Mouse (Mus musculus) thymus, postnatal 0 days (tissue): ENCODE measurements around the gene Hnf1a. TPM values are rescaled to one million over a fixed set of nuclear protein-coding genes. Genes with fewer than 3 reads are reported as not detected.
A peak's percentile ranks its signal among the peaks of the same experiment; 100 is the strongest.

Source experiments
- DNase-seq: peaks from one replicate; pipeline ENCODE4 v3.0.0-alpha.2; 2015; ENCODE audit warnings: low spot score
- polyA plus RNA-seq: library from polyadenylated mRNA; unstranded; fragments of >200 nt; fragmentation: Nextera tagmentation; extraction: Ambion mirVana; gene quantifications from 2 replicates; pipeline ENCODE4 v1.2.1, GENCODE M21; 2015

The Hnf1a gene
- 1.3 and 1.6 TPM in 2 replicates for polyA plus RNA-seq

DNA sequence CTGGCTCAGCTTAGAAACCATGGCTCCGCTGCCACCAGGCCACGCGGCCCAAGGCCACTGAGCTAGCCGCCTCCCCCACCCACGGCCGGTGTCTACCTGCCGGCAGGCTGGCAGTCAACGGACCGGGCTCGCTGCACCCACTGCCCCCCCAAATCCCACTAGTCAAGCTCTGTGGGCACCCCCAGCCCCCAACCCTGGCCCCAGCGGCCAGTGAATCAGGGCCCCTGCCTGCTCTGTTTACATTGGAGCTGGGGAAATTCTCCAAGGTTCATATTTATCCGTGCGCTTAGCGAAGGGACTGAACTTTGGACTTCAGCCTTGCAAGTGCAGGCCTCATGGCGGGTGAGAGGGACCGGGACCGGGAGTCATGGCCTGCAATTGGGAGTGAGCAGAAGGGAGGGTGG lies at the start of gene Hnf1a:
Gene Hnf1a (minus strand): TSS at position 271 of the 404 bp plus-strand sequence.
- DNase-seq: no peak

DNA sequence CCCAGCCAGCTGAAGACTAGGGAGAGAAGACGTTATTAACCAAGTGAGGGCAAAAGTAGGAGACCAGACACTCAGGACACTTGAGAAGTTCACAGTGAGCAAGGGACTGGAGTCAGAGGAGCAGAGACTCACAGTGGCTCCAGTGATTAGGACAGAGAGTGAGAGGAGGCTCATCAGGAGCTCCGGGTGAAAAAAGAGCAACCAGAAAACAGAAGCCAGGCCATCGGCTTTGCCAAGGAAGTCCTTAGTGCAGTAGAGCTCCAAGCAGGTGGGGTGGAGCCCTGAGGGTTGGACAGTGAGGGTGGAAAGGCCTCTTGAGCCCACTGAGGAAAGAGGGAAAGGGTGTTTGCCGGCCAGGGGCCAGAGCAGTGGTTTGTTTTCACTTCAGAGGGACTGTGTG lies 47.9 kb upstream of the Hnf1a start:
- DNase-seq: no peak

GRCm38 (mm10) chr5:115018270-115018669 lies 47.4 kb upstream of the Hnf1a start:
- DNase-seq: no peak

- no peak for DNase-seq
These were observed 44.2 kb upstream of the Hnf1a start for GRCm38 (mm10) chr5:115015121-115015520.

DNA sequence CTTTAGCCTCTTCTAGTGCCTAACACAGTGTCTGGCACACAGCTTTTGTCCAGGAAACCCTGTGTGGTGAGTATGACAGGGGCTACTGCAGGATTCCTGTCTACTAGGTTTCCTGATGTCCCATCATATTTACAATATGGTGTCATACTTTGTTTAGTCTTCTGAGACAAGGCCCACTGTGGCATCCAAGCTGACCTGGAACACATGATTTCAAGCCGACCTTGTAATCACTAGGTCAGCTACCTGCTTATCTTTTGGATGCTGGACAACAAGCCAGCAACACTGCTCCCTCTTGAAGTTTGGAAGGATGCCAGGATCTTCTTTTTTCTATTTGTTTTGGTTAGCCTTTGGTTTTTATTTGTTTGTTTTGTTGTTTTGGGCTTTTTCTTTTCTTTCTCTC lies 43.7 kb upstream of the Hnf1a start:
- no peak for DNase-seq

- DNase-seq: no peak
These were observed 42.5 kb upstream of the Hnf1a start for GRCm38 (mm10) chr5:115013436-115013835.

DNA sequence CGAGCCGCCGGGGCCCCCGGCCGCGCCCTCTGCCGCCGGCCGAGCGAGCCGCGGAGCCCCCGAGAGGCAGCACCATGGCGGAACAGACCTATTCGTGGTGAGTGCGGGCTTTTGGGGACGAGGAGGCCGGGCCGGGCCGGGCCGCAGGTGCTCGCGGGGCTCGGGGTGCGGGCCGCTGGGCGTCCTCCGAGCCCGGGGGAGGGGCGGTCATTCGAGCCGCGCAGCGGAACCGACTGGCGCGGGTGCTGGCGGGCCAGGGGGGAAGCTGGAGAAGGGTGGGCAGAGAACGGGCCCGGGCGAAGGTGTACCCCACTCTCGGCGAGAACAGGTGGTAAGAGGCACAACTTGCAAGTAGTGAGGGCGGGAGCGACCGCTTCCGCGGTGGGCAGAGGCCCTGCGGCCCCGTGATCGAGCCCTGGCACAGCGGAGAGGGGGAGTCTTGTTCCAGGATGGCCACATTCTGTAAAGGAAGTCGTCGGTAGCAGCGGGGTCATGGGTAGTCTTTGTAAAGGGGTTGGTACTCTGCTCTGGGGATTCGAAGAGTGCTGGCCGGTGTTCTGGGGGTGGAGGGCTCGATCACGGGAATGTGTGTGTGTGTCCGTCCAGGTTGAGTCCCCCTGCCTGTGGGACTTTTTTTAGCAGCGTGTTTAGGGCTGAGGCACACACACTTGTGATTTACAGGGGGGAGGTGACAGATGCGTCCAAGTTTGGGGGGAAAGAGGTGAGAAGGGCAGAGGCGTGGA lies 40.8 kb upstream of the Hnf1a start:
- DNase-seq: peak; percentile 58

GRCm38 (mm10) chr5:115011217-115011518 lies 40.3 kb upstream of the Hnf1a start:
- DNase-seq: no peak

DNA sequence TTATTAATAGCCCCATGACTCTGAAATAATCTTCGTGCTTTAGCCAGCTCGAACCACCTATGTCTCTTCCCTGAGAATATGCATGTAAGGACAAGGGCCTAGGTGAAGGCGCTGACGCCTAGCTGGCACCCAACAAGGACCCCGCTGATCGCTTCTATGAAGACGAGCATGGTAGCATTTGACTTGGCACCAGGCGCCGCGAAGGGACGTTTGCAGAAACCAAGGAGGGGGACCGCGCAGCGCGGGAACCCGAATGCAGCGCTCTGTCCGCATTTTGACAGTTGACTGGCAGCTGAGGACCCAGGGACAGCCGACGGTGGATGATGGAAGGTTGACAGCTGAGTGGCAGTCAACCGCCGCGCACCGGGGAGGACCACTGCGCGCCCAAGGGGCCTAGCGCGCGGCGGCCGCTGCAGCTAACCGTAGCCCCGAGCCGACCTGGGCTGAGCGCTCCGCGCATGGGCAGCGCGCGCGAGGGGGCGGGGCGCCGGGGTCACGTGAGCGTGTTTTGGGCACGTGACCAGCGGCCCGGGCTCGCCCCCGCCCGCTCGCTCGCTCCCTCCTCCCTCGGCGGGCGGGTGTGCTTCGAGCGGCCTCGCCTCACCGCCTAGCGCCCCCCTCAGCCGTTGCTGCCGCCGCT lies 39.8 kb upstream of the Hnf1a start, which contains the start of gene Sppl3:
Gene Sppl3 (plus strand): TSS at position 561 of the 640 bp plus-strand sequence.
- peak; percentile 95 for DNase-seq

DNA sequence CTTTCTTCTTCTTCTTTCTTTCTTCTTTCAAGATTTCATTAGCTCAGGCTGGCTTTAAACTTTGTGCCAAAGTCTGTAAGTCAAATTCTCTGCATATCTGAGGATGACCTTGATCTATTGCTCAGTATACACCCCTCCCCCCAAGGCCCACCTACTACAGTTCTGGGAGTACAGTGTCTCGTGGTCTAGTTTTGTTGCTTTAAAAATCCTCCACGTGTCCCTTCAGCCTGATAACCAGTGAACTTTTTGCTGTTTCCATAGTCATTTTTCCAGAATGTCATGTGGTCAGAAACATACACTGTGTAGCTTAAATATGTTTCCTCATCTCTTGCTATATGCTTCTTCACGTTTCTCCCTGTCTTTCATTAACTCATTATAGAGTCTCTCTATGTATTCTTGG lies 39.1 kb upstream of the Hnf1a start:
- DNase-seq: no peak

DNA sequence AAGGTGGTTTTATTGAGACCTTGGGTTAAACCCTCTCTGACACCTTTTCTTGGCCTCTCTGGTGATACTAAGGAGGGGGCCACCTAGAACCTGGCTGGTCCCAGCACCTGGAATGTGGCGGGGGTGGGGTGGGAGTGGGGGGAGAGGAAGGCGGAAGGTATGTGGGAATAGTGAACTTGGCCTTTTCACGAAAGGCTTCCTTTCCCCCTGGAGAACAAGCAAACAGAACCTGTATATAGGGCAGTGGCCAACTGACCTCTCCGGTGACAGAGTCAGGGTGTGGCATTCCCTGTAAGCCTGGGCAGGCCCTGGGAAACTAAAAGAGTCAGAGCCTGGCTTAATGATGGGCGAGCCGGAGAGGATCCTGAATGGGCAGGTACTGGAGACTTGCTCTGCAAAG lies 38.2 kb upstream of the Hnf1a start:
- no peak for DNase-seq

DNA sequence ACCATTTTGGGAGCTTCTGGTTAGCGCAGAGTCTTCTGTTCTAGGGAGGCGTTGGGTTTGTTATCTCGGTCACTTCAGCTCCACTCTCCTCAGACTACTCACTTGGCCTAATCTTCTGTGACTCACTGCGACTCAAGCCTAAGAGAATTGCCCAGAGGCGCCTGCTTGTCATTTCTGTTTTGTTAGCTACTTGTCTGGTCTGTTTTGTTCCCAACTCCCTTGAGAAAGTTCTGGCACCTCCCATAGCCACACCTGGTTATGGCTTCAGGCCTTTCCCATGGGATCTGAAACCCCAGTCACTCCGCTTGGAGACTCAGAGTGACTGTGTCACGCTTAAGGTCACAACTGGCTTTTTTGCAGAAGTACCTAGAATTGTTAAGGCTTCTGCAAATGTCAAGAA lies 37.4 kb upstream of the Hnf1a start:
- DNase-seq: no peak

DNA sequence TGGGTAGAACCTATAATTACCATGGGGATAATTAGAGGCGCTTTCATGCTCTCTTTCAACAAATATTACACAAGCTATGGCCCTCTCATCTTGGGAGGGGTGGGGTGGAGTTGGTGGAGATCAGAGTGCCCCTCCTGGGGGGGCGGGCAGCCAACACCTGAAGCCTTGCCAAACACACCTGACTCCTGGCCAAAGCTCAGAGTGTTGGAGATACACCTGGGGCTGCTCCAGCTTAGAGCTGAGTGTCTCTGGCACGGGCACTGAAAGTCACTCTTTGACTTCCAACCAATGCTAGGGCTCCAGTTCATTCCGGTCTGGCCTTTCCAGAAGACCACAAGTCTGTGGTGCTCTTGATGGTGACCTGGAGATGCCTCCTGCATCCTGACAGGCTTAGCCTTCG lies 36.9 kb upstream of the Hnf1a start:
- no peak for DNase-seq

DNA sequence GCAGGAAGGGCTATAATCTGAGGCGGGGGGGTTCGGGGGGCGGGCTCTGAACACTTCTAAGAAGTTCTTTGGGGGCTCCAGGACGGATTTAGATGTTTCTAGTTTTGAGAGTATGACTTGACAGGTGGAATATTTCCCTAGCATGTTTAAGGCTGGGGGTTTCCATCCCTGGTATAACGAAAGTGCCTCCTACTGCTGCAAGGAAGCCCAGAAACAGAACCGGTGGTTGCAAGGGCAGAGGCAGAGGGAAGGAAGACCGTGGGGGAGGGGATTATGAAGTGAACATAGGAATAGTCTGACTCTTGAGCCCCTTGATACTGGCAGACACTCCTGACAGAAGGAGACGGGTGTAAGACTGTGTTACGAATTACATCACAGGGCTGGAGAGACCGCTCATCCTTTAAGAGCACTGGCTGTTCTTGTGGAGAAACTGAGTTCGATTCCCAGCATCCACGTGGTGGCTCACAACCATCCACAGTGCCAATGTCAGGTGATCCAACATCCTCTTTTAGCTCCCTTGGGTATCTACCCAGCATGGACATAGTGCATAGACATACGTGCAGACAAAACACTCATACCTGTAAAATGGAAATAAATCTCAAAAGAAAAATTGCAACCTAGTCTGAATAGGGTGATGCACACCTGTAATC lies 32.5 kb upstream of the Hnf1a start:
- no peak for DNase-seq

DNA sequence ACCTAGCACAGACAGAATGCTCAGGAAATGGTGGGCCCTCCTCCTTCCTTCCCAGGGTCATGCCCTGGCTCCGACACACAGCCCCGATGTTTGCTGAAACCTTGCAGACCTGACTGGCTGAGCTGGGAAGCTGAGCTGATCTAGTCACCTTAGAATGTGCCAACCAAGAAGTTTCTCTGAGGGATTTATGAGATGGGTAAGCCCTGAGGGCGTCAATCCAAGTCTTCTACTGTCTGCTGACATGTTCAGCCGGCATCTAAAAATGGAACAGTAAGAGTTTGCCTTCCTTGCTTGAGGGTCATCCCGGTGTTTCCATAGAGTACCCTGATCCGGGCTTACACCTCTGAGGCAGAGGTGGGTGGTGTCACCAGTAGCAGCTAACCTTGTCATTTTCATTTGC lies 31.9 kb upstream of the Hnf1a start:
- DNase-seq: no peak

DNA sequence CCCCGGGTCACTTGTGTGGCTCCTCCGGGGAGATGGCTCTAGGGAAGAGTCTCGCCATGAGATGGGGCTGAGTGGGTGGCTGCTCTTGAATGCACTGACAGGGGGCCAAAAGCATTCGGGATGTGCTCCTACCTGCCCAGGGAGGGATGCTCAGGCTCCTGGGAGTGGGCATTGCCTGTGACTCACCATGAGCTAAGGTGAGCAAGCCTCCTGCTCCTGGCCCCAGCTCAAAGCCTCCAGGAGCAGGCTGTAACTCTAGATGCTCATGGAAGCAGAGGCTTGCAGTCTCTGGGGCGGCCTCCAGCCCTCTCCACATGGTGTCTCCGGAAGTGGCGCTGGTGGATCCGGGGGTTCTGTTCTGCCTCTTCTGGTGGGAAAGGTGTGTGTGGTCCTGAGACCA lies 30.6 kb upstream of the Hnf1a start:
- no peak for DNase-seq

- no peak for DNase-seq
These were observed 29.6 kb upstream of the Hnf1a start for GRCm38 (mm10) chr5:115000503-115000902.

- no peak for DNase-seq
These were observed 26.4 kb upstream of the Hnf1a start for GRCm38 (mm10) chr5:114997327-114997726.

DNA sequence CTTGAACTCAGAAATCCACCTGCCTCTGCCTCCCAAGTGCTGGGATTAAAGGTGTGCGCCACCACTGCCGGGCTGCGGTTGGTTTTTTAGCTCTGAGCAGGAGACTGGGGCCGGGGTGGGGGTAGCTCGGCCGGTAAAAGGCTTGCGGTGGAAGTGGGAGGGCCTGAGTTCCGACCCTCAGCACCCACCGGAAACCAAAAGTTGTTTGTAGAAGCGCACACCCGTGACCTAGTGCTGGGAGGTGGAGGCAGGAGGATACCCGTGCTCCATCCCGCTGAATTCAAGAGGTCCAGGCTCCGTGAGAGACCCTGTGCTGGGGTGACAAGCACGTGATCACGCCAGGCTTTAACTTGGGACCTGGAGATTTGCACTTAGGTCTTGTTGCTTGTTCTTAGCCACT lies 25.6 kb upstream of the Hnf1a start:
- peak; percentile 56 for DNase-seq

GRCm38 (mm10) chr5:114985074-114985473 lies 14.2 kb upstream of the Hnf1a start:
- no peak for DNase-seq

DNA sequence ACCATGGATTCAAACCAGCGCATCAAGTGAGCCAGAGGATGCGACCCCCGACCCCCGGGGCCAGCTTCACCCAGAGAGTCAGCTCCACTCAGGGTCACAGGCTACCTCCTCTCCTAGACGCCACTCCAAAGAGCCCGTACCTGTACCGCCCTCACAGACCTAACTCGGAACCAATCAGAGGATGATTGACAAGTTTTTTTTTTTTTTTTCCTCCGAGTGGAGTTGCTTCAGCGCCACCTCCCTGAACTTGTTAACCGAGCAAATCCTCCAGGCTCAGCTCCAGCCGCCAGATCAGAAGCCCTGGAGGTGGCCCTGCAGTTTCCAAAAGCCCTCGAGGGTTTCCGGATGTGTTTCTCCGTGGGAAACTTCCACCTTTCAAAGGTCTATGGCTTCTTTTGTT lies 11.1 kb upstream of the Hnf1a start:
- DNase-seq: no peak

GRCm38 (mm10) chr5:114980122-114980748 lies 9.3 kb upstream of the Hnf1a start:
- no peak for DNase-seq
